Mouse (Mus musculus) brain, embryonic 14.5 days (tissue): Measurements from ENCODE around the gene Taar5. TPM values are rescaled to one million over a fixed set of nuclear protein-coding genes. Genes with fewer than 3 reads are reported as not detected.

ENCODE experiments used
- DNase-seq: peaks from one replicate; pipeline ENCODE4 v3.0.0-alpha.2; 2011; ENCODE audit warnings: low read depth
- CTCF ChIP-seq: fragments of 200-500 bp; IDR thresholded peaks from 2 replicates; pipeline ENCODE4 v1.5.1; 2012; ENCODE audit warnings: inconsistent platforms, mild to moderate bottlenecking, moderate library complexity, borderline replicate concordance; ENCODE audit not compliant: insufficient read depth, insufficient read length; ENCODE audit errors: extremely low read depth
- POLR2A ChIP-seq: fragments of 200-500 bp; IDR thresholded peaks from 2 replicates; pipeline ENCODE4 v1.6.1; 2012; ENCODE audit warnings: mild to moderate bottlenecking, inconsistent platforms, borderline replicate concordance; ENCODE audit not compliant: poor library complexity, insufficient read depth, insufficient read length, severe bottlenecking; ENCODE audit errors: extremely low read depth
- polyA plus RNA-seq: library from polyadenylated mRNA; depleted of rRNA; stranded (reverse); fragments of >200 nt; gene quantifications from 2 replicates; pipeline ENCODE4 v1.2.3, GENCODE M21; 2012; rRNA removed

The Taar5 gene
- polyA plus RNA-seq: 0.18 TPM in 1 of 2 replicates, not detected in the other

DNA sequence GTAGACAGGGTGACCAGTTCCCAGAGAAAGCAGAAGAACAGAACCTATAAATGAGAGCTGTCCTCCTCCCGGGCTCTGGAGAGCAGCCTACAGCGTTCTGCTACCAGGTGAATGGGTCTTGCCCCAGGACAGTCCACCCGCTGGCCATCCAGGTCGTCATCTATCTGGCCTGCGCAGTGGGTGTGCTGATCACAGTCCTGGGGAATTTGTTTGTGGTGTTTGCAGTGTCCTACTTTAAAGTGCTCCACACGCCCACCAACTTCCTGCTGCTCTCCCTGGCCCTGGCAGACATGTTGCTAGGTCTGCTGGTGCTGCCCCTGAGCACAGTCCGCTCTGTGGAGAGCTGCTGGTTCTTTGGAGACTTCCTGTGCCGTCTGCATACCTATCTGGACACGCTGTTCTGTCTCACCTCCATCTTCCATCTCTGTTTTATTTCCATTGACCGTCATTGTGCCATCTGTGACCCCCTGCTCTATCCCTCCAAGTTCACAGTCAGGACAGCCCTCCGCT lies at the start of gene Taar5:
Taar5 (plus strand) TSS at position 51 of the 510 bp plus-strand sequence.
- TF ChIP-seq POLR2A (no peak), CTCF (no peak)
- no peak for DNase-seq

DNA sequence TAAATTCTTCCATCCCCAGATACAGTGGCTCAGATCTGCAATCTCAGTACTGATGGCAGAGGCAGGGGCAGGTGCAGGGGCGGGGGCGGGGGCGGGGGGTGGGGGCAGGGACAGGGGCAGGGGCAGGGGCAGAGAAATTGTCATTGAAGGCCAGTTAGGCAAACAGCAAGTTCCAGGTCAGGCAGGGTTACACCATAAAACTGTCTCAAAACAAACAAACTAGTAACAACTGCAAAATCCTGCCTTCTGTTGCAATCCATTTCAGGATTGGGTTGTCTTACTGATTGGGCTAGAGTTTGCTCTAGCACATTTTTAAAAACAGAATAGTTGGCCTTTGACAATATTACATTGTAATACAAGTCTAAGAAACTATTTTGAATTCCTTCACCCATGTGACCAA lies 48.0 kb upstream of the Taar5 start:
- no peak for DNase-seq
- TF ChIP-seq POLR2A: no peak
- TF ChIP-seq CTCF: no peak

DNA sequence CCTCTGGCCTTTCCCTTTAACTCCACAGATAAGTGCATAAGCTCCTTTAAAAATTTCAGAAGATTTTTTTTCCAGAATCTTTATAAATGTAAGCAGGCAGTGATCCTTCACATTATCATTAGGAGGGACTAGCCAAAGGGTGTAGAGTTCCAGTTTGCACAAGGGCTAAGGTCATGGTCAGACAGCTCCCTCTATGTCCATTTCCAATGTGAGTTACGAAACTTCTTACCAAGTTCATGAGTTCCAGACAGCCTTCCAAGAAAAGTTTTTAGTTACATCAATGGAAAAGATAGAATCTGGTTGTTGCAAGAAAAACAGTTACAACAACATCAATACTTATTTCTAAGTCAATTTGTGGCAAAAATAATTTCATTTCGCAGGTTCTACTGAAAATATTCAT lies 46.6 kb upstream of the Taar5 start:
- TF ChIP-seq CTCF: no peak
- TF ChIP-seq POLR2A: no peak

DNA sequence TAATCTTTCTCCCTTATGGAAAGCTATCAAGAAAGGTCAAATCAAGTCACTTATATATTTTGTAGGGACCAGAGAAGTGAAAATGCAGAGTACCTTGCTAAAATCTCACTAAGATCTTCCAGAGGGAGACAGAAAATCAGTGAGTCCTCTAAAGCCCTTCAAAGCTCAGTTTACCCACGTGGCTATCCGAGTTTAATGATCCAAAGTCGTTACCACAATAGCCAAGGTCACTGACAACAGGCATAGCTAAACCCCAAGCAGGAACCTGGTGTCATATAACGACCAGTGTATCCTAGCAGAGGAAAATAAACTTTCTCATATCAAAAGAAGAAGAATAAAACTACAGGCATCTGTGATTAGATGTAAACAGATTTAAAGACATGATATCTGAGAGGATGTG lies 32.9 kb upstream of the Taar5 start:
- DNase-seq: no peak
- no peak for TF ChIP-seq CTCF
- TF ChIP-seq POLR2A: no peak

More for the DNA sequence above, 46.6 kb upstream of the Taar5 start:
- no peak for DNase-seq

DNA sequence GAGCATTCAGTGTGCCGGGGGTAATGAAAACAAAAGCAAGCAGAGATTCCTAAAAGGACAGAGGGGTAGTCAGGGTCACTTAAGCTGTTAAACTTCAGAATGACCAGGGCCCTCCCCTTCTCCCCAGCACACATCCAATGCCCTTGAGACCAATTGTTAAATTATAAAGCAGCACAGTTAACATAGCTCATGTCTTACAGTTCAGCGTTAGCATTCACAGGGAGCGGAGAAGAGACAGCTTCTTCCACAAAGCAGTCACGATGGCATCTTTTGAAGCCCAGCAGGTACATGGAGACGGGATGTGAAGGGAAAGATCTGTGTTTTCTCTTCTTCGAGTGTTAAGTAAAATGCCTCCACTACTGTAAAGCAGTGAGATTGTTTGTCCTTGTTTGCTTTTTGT lies 32.2 kb upstream of the Taar5 start, which contains the start of gene Taar2:
Taar2 (plus strand) TSS at position 261 of the 400 bp plus-strand sequence.
- DNase-seq: peak; percentile 25
- TF ChIP-seq POLR2A (no peak), CTCF (no peak)

DNA sequence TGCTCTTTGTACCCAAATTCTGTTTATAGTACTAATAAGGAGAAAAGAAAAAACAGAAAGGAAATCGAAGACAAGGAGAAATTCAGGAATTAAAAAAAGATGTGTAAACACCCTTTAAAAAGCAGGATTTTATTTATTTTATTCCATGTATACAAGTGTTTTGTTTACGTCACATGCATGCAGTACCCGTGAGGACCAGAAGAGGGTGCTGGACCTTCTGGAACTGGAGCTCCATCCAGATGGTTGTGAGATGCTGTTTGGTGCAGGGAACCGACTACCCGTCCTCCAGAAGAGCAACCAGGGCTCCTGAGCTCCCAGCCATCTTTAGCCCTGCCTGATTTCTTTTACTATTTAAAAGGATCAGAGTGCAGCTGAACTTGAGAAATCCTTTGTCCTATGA lies 28.0 kb upstream of the Taar5 start:
- no peak for DNase-seq
- TF ChIP-seq POLR2A (no peak), CTCF (peak; percentile 47; the same call in 1 of the 2 replicates)

DNA sequence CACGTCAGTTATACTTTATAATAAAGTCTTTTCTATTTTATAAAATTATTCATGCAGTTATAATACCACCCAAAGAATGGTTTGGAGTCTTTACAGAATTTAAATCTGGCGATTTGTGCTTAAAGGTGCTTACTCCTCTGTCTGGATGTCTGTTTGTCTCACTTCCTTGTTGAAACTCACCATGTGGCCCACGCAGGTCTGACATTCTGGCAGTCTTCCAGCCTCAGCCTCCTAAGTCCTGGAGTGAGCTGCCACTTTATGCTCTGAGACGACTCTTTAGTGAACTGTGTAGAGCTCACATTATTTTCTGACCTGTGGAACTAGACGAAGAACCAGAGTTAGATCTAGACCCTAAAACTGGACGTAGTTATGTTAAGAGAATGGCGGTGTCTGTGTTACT lies 22.5 kb upstream of the Taar5 start:
- no peak for TF ChIP-seq POLR2A
- TF ChIP-seq CTCF: no peak
- DNase-seq: peak; percentile 27

DNA sequence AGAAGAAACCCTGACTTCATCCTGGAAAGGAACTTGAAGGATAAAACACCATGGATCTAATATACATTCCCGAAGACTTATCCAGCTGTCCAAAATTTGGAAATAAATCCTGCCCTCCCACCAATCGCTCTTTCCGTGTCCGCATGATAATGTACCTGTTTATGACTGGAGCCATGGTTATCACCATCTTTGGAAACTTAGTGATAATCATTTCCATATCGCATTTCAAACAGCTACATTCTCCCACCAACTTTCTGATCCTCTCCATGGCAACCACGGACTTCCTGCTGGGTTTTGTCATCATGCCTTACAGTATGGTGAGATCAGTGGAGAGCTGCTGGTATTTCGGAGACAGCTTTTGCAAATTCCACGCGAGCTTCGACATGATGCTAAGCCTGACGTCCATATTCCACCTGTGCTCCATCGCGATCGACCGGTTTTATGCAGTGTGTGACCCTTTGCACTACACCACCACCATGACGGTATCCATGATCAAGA lies 20.9 kb upstream of the Taar5 start, which contains the start of gene Taar3:
Taar3 (plus strand) TSS at position 51 of the 498 bp plus-strand sequence.
- TF ChIP-seq POLR2A (no peak), CTCF (no peak)
- peak; percentile 9 for DNase-seq

DNA sequence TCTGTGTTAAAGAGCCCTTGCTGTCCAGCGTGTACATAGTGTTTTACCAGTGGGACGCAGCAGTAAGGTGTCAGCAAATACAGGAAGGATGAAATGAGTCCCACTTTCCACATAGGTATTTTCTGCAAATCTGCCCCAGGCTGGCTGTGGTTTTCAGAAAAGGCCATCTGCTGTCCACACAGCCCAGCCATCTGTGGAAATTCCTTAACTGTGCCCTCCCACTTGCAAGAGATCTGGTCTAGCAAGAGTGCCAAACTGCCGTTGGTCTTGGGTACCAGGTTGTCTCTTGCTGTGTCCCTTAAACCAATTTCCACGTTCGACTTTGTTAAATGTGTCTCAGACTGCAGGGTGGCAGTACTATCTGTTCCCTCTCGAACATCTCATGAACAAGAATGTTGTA lies 18.8 kb upstream of the Taar5 start:
- no peak for DNase-seq
- no peak for TF ChIP-seq CTCF
- no peak for TF ChIP-seq POLR2A

DNA sequence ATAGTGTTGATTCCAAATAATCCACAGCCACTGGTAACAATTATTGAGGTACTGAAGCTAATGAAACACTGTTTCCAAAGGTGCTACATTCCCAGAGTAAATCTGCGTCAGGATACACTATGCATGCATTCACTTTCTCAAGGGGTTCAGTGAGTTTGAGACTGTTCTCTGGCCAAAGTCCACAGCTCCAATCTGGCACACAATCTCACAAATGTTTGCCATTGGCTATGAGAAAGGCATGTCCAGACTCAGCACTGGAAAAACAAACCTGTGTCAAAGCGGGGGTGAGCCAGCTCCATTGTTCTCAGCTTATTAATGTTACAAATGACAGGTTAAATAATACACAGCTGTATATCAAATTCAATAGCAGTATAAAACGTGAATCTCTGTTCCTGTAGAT lies 11.4 kb upstream of the Taar5 start:
- DNase-seq: no peak

DNA sequence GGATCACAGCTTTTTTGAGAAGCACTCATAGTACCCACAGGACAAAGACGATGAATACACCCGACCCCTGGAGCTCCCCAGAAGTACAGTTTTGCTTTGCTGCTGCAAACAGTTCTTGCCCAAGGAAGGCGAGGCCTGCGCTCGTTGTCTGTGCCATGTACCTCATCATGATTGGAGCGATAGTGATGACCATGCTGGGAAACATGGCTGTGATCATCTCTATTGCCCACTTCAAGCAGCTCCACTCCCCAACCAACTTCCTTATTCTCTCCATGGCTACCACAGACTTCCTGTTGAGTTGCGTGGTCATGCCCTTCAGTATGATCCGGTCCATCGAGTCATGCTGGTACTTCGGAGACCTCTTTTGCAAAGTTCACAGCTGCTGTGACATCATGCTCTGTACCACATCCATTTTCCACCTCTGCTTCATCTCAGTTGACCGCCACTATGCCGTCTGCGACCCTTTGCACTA lies 10.0 kb upstream of the Taar5 start, which contains the start of gene Taar4:
Taar4 (plus strand) TSS at position 51 of the 472 bp plus-strand sequence.
- TF ChIP-seq CTCF (no peak), POLR2A (no peak)
- no peak for DNase-seq

More for the DNA sequence above, 11.4 kb upstream of the Taar5 start:
- TF ChIP-seq CTCF (no peak), POLR2A (no peak)

DNA sequence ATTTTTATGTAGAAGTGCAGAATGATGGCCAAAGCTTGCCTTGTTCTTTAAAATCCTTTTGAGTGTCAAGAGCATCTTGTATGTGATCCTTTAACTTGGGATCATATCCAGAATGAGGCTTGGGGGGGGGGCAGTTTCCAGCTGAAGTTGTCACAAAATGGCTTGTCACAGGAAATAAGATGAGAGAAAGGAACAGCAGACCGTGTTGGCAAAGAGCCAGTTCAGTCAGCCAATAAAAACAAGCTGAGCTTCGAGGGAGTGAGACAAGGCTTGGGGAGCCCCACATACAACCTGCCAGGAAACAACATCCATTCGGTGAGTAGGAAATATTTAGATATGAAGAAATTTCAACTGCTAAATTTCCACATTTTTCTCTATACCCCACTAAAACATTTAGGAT lies 7.1 kb upstream of the Taar5 start:
- DNase-seq: peak; percentile 77
- no peak for TF ChIP-seq CTCF
